Mouse (Mus musculus) liver, postnatal 0 days (tissue): ENCODE data around the gene Zbtb7a. TPM values are rescaled to one million over a fixed set of nuclear protein-coding genes. Genes with fewer than 3 reads are reported as not detected.

Source experiments
- ATAC-seq: fragments of 200-750 bp; cut with Nextera tagmentation; 2 replicates; pipeline ENCODE4 v1.8.0; 2017; ENCODE audit warnings: mild to moderate bottlenecking, moderate library complexity
- DNase-seq: peaks from one replicate; pipeline ENCODE4 v3.0.0-alpha.2; 2016
- H3K27ac ChIP-seq: fragments of 300-500 bp; sonication (generic); 2 replicates; pipeline ENCODE4 v1.5.1; 2014; ENCODE audit warnings: antibody characterized with exemption, moderate library complexity, mild to moderate bottlenecking, low read depth
- H3K27me3 ChIP-seq: fragments of 300-500 bp; sonication (generic); 2 replicates; pipeline ENCODE4 v1.6.1; 2014; ENCODE audit warnings: low read length, control low read depth, mixed read lengths; ENCODE audit not compliant: insufficient read depth
- H3K36me3 ChIP-seq: fragments of 300-500 bp; sonication (generic); replicated peaks from 2 replicates; pipeline ENCODE4 v1.6.1; 2014; ENCODE audit warnings: mild to moderate bottlenecking, control low read depth, low read length, moderate library complexity, mixed read lengths; ENCODE audit not compliant: insufficient read depth
- H3K4me1 ChIP-seq: fragments of 300-500 bp; sonication (generic); 2 replicates; pipeline ENCODE4 v1.6.1; 2014; ENCODE audit warnings: antibody characterized with exemption, mild to moderate bottlenecking, control low read depth; ENCODE audit not compliant: insufficient read depth
- H3K4me2 ChIP-seq: fragments of 300-500 bp; sonication (generic); 2 replicates; pipeline ENCODE4 v1.6.1; 2014; ENCODE audit warnings: low read depth, mild to moderate bottlenecking, low read length, moderate library complexity, mixed read lengths
- H3K4me3 ChIP-seq: fragments of 300-500 bp; sonication (generic); 2 replicates; pipeline ENCODE4 v1.5.1; 2014; ENCODE audit warnings: low read depth, low read length
- H3K9ac ChIP-seq: fragments of 300-500 bp; sonication (generic); replicated peaks from 2 replicates; pipeline ENCODE4 v1.6.1; 2014; ENCODE audit warnings: mild to moderate bottlenecking, moderate library complexity
- H3K9me3 ChIP-seq: fragments of 300-500 bp; sonication (generic); 2 replicates; pipeline ENCODE4 v1.6.1; 2016; ENCODE audit warnings: mild to moderate bottlenecking, control low read depth, low read length, mixed read lengths
- CTCF ChIP-seq: sonication (generic); IDR thresholded peaks from 2 replicates; pipeline ENCODE4 v1.5.1; 2016; ENCODE audit warnings: antibody characterized with exemption, low read depth
- EP300 ChIP-seq: IDR thresholded peaks from 2 replicates; pipeline ENCODE4 v1.6.1; 2016; ENCODE audit warnings: antibody characterized with exemption, low read depth, mild to moderate bottlenecking
- whole genome bisulfite sequencing: fragments of 180-500 bp; shearing (Covaris S2); extraction: QIAGEN DNeasy Blood & Tissue Kit; methylation state at CpG from one replicate; pipeline ENCODE4 v1.1.7; 2014; ENCODE audit not compliant: insufficient replicate concordance; 5-methylcytosine and 5-hydroxymethylcytosine counted together
- polyA plus RNA-seq: library from polyadenylated mRNA; unstranded; fragments of >200 nt; fragmentation: Nextera tagmentation; extraction: Ambion mirVana; gene quantifications from 2 replicates; pipeline ENCODE4 v1.2.1, GENCODE M21; 2015

Gene Zbtb7a
- polyA plus RNA-seq, 1 experiment from 2014 or later = 29.7 TPM

DNA sequence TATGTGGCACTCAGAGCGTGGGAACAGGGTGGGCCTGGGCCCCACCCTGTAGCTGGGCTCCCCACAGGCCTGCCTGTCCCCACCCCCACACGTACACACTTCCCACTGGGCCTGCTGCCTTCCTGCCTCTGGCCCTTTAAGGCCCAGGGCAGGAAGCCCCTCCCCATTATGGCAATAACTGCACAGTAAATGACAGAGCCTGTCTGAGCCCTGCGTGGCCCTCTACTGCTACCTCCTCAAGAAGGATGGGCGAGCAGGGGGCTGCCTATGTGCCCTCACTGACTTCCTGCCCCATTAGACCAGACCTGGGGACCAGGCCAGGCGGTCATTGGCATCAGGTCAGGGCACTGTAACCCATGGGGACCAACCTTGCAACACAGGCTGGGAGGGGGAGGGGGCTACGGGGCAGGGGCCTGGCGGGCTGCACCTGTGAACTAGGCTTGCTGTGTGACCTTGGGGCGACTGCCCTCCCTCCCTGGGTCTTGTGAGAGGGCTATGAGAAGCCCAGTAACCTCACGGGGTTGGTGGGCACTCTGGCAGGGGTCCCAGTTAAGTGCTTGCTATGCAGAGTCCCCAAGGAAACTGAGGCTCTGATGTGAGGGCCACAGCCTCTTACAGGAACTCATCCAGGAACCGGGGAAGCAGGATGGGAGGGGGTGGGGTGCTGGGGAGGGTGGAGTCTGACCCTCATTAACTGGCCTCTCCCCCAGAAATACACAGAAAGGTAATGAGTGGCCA is 5.9 kb downstream of the Zbtb7a start:
- 34% methylated on average over 10 of the region's 10 CpGs for WGBS
- Histone ChIP-seq H3K27me3 (no peaks in the 10 kb centered on the region), H3K4me2 (peak overlapping the region; percentile 98), H3K4me1 (peaks cover 47% of the 10 kb centered on the region), H3K9me3 (no peaks in the 10 kb centered on the region), H3K9ac (peak overlapping the region; percentile 96), H3K27ac (peak overlapping the region; percentile 20), H3K4me3 (peak overlapping the region; percentile 97), H3K36me3 (peaks cover 44% of the 10 kb centered on the region)
- no peak for ATAC-seq
- DNase-seq = no peak
- TF ChIP-seq EP300 (no peak), CTCF (no peak)

DNA sequence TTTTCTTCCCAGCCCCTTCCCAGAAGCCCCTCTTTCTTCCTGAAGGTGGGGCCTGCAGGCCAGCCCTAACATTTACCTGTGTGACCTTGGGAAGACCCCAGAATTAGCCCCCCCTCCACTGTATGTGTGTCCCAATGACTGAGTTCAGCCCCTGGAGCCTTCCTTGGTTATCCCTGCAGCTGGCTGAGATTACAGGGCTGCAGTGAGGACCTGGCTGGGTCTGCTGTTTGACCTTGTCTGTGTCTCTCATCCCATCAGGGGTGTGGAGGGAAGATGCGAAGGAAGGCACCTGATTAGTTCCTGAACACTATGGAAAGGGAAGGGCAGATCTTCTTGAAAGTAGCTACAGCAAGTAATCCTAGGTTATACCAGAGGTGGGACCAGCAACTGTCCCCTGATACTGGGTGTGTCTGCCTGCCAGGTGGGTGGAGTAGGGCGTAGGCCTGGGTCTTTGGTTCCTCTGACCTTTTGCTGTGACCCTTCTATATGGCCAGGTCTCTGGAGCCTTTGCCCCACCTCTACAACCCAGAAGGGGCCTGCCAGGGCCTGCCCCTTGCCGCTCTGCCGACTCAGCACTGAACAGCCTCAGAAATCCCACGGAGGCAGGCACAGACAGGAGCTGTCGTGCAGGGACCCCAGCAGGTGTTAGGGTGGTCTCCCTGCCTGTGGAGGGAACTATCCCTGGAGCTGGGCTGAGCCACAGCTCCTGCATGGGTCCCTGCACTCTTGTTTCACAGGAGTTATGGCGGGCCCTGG is 6.6 kb downstream of the Zbtb7a start:
- ATAC-seq (no peak), DNase-seq (no peak)
- TF ChIP-seq CTCF (no peak), EP300 (no peak)
- no peaks in the 10 kb centered on the region for H3K27me3 ChIP-seq
- no peaks in the 10 kb centered on the region for H3K9me3 ChIP-seq
- peak overlapping the region; percentile 96 for H3K9ac ChIP-seq
- no peak overlapping the region for H3K4me3 ChIP-seq
- H3K4me2 ChIP-seq = peak overlapping the region; percentile 98
- peaks cover 47% of the 10 kb centered on the region for H3K4me1 ChIP-seq
- H3K36me3 ChIP-seq = peaks cover 51% of the 10 kb centered on the region
- 76% methylated on average over 7 of the region's 7 CpGs for WGBS
- 0 out of 2 replicates have a peak overlapping the region, but pooled peaks have one; percentile 37 for H3K27ac ChIP-seq

- ATAC-seq = no peak
- Histone ChIP-seq H3K9me3 (no peaks in the 10 kb centered on the region), H3K4me3 (no peak overlapping the region), H3K27me3 (no peaks in the 10 kb centered on the region), H3K27ac (peak overlapping the region; percentile 16; the same call in 1 of the 2 replicates), H3K36me3 (peaks cover 60% of the 10 kb centered on the region), H3K4me1 (peaks cover 47% of the 10 kb centered on the region), H3K4me2 (0 out of 2 replicates have a peak overlapping the region, but pooled peaks have one; percentile 20), H3K9ac (0 out of 2 replicates have a peak overlapping the region, but pooled peaks have one; percentile 23)
- DNase-seq = no peak
- WGBS = 59% methylated on average over 5 of the region's 5 CpGs
- TF ChIP-seq CTCF = no peak
- TF ChIP-seq EP300 = no peak
These were observed 7.5 kb downstream of the Zbtb7a start for GRCm38 (mm10) chr10:81142551-81142981.

- H3K9ac ChIP-seq = no peak overlapping the region
- peaks cover 67% of the 10 kb centered on the region for H3K36me3 ChIP-seq
- 83% methylated on average over 7 of the region's 7 CpGs for WGBS
These were observed 8.2 kb downstream of the Zbtb7a start for GRCm38 (mm10) chr10:81143157-81143633.

GRCm38 (mm10) chr10:81143845-81144437 is 8.9 kb downstream of the Zbtb7a start:
- H3K27ac ChIP-seq = no peak overlapping the region
- TF ChIP-seq EP300 = no peak
- no peak for TF ChIP-seq CTCF
- H3K4me1 ChIP-seq = peaks cover 41% of the 10 kb centered on the region
- no peaks in the 10 kb centered on the region for H3K9me3 ChIP-seq
- no peak overlapping the region for H3K4me3 ChIP-seq
- peaks cover 74% of the 10 kb centered on the region for H3K36me3 ChIP-seq
- WGBS = 94% methylated on average over 45 of the region's 52 CpGs
- H3K27me3 ChIP-seq = no peaks in the 10 kb centered on the region
- H3K9ac ChIP-seq = no peak overlapping the region
- no peak overlapping the region for H3K4me2 ChIP-seq
- DNase-seq (no peak), ATAC-seq (no peak)

More at GRCm38 (mm10) chr10:81143157-81143633, 8.2 kb downstream of the Zbtb7a start:
- ATAC-seq (no peak), DNase-seq (no peak)
- peak overlapping the region; percentile 16; the same call in 1 of the 2 replicates for H3K27ac ChIP-seq
- H3K4me2 ChIP-seq = no peak overlapping the region
- no peak overlapping the region for H3K4me3 ChIP-seq
- TF ChIP-seq CTCF (peak; percentile 24; the same call in 1 of the 2 replicates), EP300 (no peak)
- no peaks in the 10 kb centered on the region for H3K9me3 ChIP-seq
- no peaks in the 10 kb centered on the region for H3K27me3 ChIP-seq
- H3K4me1 ChIP-seq = peaks cover 46% of the 10 kb centered on the region

- Histone ChIP-seq H3K36me3 (peaks cover 81% of the 10 kb centered on the region), H3K9me3 (no peaks in the 10 kb centered on the region), H3K4me2 (no peak overlapping the region), H3K9ac (no peak overlapping the region), H3K27me3 (no peaks in the 10 kb centered on the region), H3K4me1 (peaks cover 34% of the 10 kb centered on the region), H3K4me3 (no peak overlapping the region), H3K27ac (no peak overlapping the region)
- 90% methylated on average over 25 of the region's 27 CpGs for WGBS
- TF ChIP-seq EP300 = no peak
- no peak for DNase-seq
- ATAC-seq = no peak
These were observed 9.6 kb downstream of the Zbtb7a start for GRCm38 (mm10) chr10:81144667-81145066.
